Mouse (Mus musculus): ENCODE results near the gene Olfr545.
A peak's percentile ranks its signal among the peaks of the same experiment; 100 is the strongest.
"Not testable (repeated sequence)": the region's sequence is repeated elsewhere in the genome, so short reads cannot be mapped to it uniquely, and the experiment has no call there.

Gene Olfr545

DNA sequence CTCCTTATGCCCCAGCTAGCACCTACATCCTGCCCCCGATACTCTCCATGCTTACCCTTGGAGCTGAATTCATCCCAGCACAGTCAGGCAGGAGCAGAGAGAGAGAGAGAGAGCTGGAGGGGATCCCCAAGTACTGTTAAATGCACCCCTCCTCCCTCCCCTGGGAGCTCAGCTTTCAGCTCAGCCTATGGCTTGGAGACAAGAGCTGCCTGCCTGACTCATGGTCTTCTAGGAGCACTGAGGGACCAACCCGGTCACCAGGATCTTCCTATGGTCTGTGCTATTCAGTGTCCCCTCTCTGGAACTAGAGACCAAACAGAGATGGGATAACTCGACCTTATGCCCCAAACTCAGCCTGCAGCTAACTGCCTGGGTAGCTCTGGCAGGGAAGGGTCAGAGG lies at the start of gene Olfr545:
Gene Olfr545, minus strand, starts transcription at position 101 of the 400 bp plus-strand sequence.
- no peak for DNase-seq

DNA sequence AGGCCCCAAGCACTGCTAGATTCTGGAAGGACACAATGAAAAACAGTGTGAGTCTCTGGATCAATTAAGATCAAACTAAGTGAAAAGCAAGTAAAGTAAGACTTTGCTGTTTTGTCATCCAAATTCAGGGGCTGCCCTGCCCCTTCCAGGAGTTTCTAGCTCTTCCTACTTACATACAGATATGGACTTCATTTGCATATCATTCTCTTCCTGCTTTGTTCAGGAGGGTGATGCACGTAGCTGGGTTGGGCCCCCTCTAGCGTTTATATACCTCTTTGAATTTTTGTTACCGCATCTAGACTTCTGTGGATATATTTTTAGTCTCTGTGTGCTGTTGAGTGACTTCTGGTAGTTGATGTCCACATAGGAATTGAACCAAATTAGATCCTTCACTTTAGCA lies 41.9 kb upstream of the Olfr545 start:
- DNase-seq: no peak

DNA sequence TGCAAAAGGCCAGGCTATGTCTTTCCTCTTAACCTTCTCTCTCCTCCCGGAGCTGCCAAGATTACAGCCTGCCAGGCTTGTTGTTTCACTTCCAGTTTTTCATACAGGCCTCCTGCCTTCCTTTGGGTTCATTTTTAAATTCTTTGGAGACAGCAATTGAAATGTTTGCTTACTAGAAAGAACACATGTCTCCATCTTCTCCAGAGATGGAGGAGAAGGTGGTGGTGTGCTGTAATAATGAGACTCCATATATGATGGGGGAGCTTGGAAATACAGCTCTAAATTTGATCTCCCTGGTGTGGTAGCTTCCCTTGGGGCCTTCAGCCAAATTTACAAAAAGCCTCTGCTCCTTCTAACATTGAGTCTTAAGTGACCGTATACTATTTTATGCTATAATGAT lies 41.2 kb upstream of the Olfr545 start, which contains the start of gene Olfr548-ps1:
Gene Olfr548-ps1, plus strand, starts transcription at position 301 of the 400 bp plus-strand sequence.
- DNase-seq: no peak

DNA sequence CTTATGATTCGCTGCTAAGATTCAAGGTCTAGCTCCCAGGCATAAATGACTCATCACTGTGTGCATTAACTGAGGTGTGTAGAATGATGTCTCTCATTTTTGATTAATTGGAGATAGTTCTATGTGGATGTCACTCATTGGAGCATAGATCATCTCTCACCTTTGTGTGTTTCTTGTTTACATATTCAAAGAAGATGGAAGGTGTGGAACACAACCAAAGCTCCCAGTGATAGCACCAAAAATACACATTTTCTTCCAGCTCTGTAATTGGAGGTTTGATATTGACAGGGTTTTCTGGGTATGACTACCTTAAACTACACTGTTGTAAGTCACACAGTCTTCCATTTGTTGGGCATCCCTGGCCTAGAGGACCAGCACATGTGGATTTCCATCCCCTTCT lies 35.1 kb upstream of the Olfr545 start, which contains the start of gene Olfr547:
Gene Olfr547, plus strand, starts transcription at position 301 of the 400 bp plus-strand sequence.
- DNase-seq: no peak

DNA sequence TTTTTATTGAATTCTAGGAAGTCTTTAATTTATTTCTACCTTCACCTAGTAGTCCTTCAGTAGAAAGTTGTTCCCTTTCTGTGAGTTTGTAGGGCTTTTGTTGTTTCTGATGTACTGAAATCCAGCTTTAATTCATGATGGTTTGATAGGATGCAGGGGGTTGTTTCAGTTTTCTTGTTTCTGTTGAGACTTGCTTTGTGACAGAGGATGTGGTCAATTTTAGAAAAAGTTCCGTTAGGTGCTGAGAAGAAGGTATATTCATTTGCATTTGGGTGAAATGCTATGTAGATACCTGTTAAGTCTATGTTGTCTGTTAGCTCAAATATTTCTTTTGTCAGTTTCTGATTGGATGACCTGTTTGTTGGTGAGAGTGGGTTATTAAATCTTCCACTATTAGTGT lies 29.7 kb upstream of the Olfr545 start:
- DNase-seq: no peak

DNA sequence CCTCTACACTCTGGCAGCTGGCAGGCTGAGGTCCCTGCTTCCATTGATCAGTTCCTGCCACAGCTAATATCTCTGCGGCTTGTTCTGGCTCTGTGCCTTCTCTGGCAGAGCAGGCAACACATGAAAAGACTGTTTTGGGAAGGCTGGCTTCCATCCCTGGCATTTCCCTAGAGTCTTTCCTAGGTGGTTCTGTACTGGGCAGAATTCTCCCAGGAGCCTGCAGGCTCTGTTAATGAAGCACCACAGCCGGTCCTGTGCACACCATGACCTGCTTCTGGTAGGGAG lies 17.6 kb upstream of the Olfr545 start:
- no peak for DNase-seq

DNA sequence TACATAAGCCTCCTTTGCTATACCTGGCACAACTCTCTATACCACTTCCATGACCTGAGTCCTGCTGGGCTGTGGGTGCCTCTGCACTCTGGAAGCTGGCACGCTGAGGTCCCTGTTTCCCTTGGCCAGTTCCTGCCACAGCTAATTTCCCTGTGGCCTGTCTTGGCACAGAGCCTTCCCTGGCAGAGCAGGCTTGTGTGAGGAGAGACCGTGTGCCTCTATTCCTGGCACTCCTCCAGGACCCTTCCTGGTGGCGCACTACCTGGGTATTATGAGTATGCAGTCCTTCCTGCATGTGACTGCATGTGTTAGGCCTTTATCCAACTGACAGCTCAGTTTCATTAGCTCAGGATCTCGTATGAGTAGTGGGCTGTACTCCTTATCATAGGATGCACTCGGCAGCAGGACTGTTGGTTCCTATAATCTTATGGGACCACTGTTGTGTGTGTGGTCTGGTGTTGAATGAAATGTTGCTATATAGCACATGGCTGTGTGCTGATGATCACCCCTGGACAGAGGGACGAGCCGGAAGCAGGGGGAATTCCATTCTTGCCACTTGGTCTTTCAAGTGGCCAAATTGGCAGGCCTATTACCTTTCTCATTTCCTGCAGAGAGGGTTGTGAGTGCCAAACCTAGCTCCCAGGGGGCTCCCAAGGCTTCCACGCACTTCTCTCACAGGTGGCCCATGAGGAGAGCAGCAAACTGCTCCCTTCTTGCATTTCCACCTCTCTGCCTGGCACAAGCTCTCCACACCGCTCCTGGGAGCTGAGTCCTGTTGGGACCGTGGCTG lies 17.1 kb upstream of the Olfr545 start:
- DNase-seq: peak; percentile 28

DNA sequence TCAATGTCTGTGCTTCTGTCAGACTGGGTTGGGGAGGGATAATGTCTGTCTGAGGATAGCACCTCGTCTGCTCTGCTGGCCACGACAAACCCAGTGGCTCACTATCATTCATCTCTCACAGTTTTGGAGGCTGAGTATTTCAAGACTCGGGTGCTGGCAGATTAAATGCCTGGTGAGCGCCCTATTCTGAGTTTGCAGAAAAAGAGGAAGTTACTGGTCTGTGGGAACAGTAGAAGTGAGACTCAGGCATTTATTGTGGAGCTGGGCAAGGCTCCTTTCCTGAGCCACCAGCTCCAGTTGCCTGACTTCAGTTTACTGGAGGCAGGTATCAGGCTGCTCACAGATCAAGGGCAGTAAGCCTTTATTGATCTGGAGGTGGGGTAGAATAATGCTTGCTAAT lies 14.8 kb upstream of the Olfr545 start:
- DNase-seq: no peak

DNA sequence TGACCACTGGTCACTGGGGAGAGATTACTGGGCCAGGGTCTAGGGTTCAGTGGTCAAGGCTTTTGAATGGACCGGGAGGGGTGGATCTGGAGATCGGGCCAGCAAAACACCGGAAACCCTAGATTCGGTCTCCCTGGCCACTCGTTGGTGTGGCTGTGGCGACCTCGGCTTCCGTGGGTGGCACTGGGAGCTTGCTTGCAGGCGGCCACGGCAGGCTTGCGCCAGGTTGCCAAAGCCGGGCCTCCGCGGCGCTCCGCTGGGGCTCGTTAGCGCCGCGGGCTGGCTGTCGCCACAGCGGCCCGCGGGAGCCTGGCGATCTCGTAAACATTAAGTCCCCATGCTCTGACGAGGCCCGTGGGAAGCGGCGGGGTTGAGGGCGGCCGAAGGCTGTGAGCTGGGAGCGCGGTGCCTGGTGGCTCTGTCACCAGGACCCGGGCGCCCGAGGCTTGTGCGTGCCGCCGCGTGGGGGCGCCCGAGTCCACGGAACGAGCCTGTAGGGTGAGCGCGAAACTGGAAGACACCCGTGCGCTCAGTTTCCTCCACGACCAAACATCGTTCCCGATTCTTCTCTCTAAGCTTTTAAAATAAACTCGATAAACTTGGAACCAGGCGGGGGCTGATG lies 13.6 kb upstream of the Olfr545 start:
- DNase-seq: peak; percentile 89

DNA sequence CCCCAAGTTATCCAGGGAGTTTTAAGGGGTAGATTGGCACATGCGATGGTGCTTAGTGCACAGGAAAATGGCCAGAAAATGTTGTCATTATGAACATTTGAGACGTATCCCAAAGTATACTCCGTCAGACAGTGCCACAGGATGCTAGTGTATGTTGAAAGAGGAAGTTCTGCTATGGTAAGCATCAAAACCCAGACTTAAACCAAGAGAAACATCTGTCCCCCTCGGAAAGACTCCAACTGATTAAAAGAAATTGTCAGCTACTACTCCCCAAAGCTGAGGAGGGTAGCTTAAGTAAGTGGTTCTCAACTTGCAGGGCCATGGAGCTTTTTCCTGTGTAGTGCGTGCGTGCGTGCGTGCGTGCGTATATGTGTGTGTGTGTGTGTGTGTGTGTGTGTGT lies 12.6 kb upstream of the Olfr545 start:
- no peak for DNase-seq

DNA sequence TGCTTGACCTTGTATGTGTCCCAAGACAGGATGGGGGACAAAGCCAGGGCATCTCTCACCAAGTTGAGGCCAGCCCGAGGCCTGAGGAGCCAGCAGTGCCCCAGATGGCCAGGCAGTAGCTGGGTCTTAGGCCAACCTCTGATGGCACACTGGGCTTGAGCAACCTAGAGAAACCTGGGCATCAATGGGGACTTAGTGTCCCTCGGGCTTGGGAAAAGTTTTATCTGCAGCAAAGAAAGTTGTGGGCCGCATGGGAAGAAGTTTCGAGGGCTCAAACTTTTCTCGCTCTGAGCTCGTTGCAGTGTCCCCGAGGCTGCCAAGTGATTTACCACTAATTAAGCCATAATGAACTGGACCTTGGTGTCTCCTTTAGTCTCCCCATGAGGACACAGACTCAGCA lies 10.4 kb upstream of the Olfr545 start:
- no peak for DNase-seq

DNA sequence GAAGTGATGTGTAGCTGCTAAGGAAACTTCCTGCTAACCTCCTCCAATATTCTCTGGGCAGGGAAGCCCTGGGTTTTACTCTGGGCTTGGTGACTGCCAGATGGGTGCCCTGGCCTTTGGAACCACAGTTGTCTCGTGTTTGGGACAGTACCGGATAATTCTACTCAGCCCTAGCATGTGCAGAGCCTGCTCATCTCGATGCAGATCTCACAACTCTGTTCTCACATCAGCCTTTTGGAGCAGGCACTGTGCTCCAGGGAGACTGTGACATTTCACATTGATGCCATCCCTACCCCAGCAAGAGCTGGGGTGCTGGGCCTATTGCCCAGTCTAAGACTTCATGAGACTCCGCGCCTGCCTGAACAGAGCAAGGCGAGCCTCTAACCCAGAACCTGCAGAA lies 9.3 kb upstream of the Olfr545 start:
- DNase-seq: no peak

DNA sequence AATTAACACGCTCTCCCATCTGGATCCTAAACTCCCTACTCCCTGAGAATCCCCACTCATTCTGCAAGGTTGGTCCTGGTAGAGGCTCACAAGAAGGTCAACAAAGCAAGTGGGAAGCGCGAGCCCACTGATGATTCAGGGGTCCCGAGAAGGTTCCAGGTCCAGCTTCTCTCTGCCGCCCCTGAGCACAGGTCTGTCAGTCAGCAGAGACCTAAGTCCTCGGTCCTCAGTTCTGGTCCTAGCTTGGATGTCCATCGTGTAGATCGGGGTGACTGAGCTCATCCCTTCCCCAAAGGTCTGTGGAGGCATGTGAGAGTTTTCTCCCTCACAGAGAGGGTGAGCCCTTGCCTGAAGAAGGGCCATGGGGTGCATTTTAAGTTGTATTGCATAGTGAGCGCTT lies 8.7 kb upstream of the Olfr545 start:
- no peak for DNase-seq

DNA sequence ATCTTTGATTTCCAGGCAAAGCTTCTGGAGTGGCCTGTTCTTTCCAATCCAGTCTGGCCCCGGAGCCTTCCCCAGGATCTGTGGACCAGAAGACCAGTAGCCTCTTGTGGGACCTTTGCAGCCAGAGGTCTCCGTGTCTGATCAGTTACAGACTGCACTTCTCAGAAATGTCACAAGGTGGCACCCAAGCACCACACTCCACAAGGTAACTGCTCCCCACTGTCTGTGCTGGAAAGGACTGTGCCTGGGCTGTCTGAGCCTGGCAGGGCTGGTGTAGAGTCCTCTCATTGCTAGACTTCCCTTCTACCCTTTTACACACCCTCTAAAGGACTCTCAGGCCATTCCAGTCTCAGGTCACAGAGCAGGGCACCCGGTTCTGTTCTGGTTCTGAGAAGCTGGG lies 7.5 kb upstream of the Olfr545 start:
- peak; percentile 78 for DNase-seq

DNA sequence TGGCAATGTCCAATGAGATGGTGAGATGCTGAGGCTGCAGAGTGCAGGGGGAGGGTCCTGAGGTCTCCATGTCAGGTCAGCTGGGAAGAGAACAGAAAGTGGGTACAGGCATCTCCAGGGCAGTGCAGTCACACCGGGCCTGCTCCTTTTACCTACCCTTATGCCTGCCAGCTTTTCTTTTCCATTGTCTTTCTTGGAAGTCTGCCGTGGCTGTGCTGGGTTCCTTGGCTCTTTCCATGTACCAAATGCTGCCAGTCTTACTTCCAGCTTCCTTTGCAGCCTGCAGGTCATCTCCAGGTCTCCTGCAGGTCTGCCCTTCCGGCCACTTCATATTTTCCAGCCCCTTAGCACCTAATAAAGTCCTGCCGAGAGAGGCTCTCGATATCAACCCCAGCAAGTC lies 2.6 kb upstream of the Olfr545 start:
- no peak for DNase-seq

DNA sequence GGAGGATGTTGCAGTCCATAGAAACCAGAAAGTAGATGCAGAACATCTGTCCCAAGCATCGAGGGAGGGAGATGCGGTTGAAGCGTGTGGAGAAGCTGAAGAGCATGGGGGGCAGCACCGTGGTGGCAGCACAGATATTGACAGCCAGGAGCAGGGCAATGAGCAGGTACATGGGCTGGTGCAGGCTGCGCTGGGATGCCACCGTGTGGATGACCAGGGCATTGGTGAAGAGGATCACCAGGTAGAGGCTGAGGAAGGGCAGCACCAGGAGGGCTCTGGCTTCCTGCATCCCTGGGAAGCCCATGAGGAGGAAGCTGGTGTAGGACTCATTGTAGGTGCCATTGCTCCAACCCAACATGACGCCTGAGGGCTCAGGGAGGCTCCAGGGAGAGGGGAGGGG lies 5.0 kb downstream of the Olfr545 start:
- not testable (repeated sequence) for DNase-seq

DNA sequence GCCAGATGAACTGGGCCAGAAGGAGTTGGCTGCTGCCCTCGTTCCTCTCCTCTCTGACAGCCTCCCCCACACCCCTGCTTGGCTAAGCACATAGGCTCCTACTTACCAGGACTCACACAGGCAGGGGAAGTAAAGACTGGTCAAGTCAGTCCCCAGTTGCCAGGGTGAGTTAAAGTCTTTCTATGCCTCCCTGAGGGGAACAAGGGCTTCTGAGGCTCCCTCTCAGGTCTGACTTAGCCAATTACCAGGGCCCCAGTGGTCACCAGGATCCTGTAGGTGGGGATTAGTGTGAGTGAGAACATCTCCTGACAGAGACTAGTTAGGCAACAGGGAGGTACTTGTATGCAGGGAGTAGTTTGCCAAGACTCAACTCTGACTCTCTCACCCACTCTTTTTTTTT lies 11.2 kb downstream of the Olfr545 start, which contains the start of gene Olfr544:
Gene Olfr544, minus strand, starts transcription at position 153 of the 400 bp plus-strand sequence.
- DNase-seq: no peak

DNA sequence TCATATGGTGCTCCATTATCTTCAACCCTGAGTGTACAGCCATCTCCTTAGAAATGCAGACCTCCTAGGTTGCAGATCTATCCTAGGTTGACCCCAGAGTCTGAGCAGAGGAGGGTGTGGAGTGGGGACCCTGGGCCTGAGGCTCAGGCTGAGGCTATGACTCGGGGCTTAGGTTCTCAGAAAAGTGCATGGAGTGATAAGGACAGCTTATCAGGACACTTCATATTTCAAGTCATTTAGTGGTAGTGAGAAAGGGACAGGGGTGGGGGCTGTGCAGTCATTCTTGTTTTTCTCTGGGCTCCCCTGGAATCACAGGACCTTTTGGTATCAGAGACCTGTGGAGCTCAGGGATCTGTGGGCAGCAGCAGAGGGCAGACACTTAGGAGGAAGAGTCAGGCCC lies 13.3 kb downstream of the Olfr545 start:
- DNase-seq: no peak

DNA sequence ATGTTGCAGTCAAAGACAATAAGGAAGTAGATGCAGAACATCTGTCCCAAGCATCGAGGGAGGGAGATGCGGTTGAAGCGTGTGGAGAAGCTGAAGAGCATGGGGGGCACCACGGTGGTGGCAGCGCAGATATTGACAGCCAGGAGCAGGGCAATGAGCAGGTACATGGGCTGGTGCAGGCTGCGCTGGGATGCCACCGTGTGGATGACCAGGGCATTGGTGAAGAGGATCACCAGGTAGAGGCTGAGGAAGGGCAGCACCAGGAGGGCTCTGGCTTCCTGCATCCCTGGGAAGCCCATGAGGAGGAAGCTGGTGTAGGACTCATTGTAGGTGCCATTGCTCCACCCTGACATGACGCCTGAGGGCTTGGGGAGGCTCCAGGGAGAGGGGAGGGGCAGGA lies 14.6 kb downstream of the Olfr545 start:
- not testable (repeated sequence) for DNase-seq

DNA sequence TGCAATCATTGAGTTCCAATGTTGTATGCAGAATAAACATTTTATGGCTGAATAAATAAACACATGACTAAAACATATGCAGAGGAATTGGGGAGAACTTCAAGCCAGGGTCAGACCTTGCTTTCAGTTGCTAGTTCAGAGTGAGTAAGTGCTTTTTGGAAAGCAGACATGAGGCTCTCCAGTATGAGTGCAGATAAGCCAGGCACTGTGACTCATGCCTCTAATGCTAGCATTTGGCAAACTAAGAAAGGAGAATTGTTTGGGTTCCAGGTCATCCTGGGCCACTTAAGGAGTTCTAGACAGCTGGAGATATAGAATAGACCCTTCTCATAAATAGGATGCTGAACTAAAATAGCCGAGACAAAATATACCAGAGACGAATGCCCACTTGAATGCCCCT lies 15.7 kb downstream of the Olfr545 start:
- no peak for DNase-seq

DNA sequence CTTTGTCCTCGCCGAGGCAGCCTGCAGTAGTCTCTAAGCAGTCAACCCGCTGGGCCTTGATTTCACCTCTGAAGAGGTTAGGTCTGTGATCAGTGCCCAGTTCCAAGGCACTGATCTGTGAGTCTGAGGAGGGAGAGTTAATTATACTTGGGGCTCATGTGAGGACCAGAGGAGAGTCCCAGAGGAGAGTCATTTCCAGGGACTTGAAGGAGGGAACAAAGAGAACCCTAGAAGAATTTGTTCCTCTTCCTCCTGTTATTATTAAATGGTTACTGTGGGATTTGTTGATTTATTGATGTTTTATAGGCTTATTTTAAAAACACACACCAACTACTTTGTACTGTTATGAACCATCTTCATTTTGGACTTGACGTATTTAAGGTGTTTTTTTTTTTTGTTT lies 17.8 kb downstream of the Olfr545 start, which contains the start of gene Olfr543:
Gene Olfr543, minus strand, starts transcription at position 101 of the 400 bp plus-strand sequence.
- no peak for DNase-seq

DNA sequence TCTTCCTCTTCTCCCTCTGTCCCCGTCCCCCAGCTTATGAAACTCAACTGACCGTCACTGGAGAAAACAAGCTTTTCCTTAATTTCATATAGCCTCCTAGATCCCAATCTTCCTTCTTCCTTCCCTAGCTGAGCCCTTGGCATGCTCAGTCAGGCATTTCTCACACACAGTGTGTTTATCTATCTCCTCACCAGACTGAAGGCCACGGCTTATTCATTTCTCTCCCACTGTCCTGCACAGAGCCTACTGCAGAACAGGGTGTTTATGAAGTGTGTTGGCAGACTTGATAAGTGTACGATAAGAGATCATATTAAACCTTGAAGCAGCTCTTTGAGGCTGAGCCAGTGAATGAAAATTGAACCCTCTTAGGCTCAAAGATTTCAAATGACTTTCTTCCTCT lies 18.6 kb downstream of the Olfr545 start:
- no peak for DNase-seq

DNA sequence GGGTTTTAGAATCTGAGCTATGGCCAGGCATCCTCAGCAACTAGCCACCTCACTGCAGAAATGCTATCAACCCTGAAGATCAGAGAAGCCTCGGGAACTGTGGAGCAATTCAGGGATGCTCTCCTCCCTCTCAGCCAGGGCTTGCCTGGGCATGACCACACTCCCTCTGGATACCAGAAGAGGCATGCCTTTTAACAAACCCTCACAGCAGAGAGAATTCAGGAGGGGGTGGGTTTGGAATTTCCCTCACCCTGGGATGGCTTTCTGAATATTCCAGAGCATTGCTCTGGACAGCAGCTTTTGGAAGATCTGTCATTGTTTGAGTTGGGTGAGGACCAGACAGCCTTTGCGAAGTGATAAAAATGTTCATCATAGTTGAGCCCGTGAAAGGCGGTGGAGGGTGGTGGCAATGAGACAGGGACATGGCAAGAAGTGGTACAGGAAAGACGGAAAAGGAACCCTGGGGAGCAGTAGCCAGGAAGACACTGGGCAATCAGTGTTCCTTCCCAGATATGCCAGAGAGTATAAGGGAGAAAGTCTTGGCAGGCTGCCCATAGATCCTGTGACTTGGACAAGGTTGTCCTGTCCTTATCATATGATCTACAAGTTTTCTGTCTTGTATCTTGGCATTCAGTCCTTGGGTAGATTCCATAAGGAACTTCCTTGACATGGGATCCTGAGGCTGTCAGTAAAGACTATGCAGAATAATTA lies 19.9 kb downstream of the Olfr545 start:
- DNase-seq: peak; percentile 80

DNA sequence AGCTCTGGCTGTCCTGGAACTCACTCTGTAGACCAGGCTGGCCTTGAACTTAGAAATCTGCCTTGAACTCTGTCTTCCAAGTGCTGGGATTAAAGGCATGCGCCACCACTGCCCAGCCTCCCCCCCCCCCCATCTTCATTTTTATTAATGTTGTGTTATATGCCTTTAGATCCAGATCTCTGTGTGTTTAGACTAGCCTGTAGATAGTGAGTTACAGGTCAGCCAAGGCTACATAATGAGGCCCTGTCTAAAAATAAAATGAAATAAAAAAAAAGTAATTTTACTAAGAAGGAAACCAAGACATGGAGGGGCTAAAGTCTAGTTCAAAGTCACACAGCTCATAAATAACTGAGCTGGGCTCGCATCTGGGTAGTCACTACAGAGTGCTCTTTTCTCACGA lies 20.4 kb downstream of the Olfr545 start:
- no peak for DNase-seq

All from kidney, postnatal 14 days (tissue).